Mouse (Mus musculus) cerebellum, adult 2 months (tissue): ENCODE measurements at regions not wholly inside any gene's neighbourhood (a gene's known extent, or its start where the extent isn't known, plus 50 kb on each side); places are given as distances from the start of the nearest gene placed in this dataset.
A peak's percentile ranks its signal among the peaks of the same experiment; 100 is the strongest.

Experiments
- DNase-seq, 2 experiments: peaks; one replicate each; pipeline ENCODE4 v3.0.0; 2021
- H3K27ac ChIP-seq: fragments of 200-500 bp; 2 replicates; pipeline ENCODE4 v1.5.1; 2012; ENCODE audit warnings: low read length, control low read depth, inconsistent platforms; ENCODE audit not compliant: insufficient read depth
- H3K27me3 ChIP-seq: fragments of 200-500 bp; 2 replicates; pipeline ENCODE4 v1.6.1; 2012; ENCODE audit warnings: inconsistent platforms, mild to moderate bottlenecking, low read length, moderate library complexity; ENCODE audit not compliant: control insufficient read depth, insufficient read depth
- H3K4me1 ChIP-seq: fragments of 200-500 bp; 2 replicates; pipeline ENCODE4 v1.6.1; 2011; ENCODE audit warnings: low read length; ENCODE audit not compliant: control insufficient read depth, insufficient read depth
- H3K4me3 ChIP-seq: fragments of 200-500 bp; replicated peaks from 2 replicates; pipeline ENCODE3; 2011; ENCODE audit warnings: mild to moderate bottlenecking, low read depth, low read length, control low read depth; ENCODE audit not compliant: insufficient read depth
- CTCF ChIP-seq: fragments of 200-500 bp; IDR thresholded peaks from 2 replicates; pipeline ENCODE4 v1.5.1; 2011; ENCODE audit warnings: low read depth, mild to moderate bottlenecking, control low read depth, low read length, moderate library complexity, borderline replicate concordance; ENCODE audit not compliant: insufficient read depth
- POLR2A ChIP-seq: fragments of 200-500 bp; IDR thresholded peaks from 2 replicates; pipeline ENCODE4 v1.6.1; 2011; ENCODE audit warnings: low read length, control low read depth, borderline replicate concordance; ENCODE audit not compliant: insufficient read depth
- WGBS: fragments of 180-500 bp; shearing (Covaris S2); methylation state at CpG from one replicate; pipeline ENCODE4 v1.1.7; 2018; 5-methylcytosine and 5-hydroxymethylcytosine counted together

DNA sequence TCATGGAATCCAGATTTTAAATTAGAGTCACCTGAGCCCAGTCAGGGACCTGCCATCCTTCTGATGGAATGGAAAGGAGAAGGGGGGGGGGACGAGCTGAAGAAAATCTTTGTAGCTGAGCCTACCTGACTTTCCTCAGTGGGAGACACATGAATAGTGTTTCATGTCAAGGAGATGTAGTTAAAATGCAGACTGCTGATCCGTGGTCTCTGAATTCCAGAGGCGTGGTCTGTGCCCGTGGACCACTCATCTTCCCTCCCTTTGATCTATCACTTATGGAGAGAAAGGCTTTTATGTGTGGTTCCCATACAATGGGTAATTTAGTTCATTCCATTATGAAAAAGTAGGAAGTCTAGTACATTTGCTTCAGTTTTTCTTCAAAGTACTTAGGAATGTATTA, 176.6 kb upstream of the Arrdc4 start:
- H3K4me3 ChIP-seq: no peak overlapping the region
- H3K27ac ChIP-seq: no peak overlapping the region
- WGBS: 42% methylated on average over 4 of the region's 4 CpGs
- H3K4me1 ChIP-seq: no peaks in the 10 kb centered on the region
- no peaks in the 10 kb centered on the region for H3K27me3 ChIP-seq
- no peak for DNase-seq
- TF ChIP-seq CTCF (no peak), POLR2A (no peak)

DNA sequence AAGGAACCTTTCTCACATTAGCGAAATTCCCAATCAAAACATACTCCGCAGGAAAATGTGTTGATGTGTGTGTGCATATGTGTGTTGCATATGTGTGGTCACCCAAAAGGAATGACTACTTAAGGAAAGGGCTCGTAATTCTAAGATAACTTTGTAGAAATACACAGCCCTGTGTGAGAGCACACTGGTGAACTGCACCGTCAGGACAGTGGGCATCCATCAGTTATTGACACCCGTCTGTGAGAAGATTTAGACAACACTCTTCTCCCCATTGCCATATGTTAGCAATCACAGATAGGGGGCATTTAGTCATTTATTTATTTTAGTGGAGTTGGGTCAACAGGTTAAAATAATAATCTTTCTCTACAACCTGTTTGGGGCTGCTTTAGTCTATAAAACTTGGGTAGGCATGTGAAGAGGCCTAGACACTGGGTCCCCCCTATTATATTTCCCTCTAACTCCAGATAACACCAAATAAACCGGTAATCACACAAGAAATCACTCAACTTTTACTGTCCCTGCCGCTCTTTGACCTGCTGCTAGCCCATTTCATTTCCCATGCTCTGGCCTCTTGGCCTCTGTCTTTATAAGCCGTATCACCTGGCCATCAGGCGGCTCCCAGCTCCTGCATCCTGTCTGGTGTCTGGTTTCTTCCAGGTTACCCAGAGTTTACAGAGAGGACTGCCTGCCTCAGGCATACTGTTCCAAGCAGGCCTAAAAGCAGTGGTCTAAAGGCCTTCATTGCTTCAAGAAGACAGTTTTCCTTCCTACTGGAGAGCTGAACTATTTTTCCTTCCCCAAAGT, 169.8 kb upstream of the Arrdc4 start:
- Histone ChIP-seq H3K4me3 (no peak overlapping the region), H3K27me3 (no peaks in the 10 kb centered on the region), H3K27ac (no peak overlapping the region), H3K4me1 (peaks cover 10% of the 10 kb centered on the region; the same call in 1 of the 2 replicates)
- 95% methylated on average over 9 of the region's 9 CpGs for WGBS
- DNase-seq: no peak
- TF ChIP-seq CTCF (no peak), POLR2A (no peak)

DNA sequence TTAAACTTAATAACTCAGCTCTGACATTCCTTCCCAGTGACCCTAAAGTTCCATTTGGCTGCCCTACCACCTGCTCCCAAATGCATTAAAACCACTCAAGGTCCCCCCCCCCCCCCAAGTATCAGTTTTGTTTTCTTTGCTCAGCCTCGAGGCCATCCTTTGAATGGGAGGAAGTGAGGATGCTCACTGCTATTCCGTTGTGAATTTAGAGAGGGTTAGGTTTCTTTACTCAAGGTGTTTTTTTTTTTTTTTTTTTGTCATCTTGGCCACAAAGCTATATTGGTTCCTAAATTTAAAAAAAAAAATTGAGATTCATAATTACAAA, 168.8 kb upstream of the Arrdc4 start:
- TF ChIP-seq POLR2A (no peak), CTCF (no peak)
- Histone ChIP-seq H3K4me3 (no peak overlapping the region), H3K4me1 (peaks cover 10% of the 10 kb centered on the region; the same call in 1 of the 2 replicates), H3K27me3 (no peaks in the 10 kb centered on the region), H3K27ac (no peak overlapping the region)
- 68% methylated on average over 2 of the region's 2 CpGs for WGBS
- no peak for DNase-seq

DNA sequence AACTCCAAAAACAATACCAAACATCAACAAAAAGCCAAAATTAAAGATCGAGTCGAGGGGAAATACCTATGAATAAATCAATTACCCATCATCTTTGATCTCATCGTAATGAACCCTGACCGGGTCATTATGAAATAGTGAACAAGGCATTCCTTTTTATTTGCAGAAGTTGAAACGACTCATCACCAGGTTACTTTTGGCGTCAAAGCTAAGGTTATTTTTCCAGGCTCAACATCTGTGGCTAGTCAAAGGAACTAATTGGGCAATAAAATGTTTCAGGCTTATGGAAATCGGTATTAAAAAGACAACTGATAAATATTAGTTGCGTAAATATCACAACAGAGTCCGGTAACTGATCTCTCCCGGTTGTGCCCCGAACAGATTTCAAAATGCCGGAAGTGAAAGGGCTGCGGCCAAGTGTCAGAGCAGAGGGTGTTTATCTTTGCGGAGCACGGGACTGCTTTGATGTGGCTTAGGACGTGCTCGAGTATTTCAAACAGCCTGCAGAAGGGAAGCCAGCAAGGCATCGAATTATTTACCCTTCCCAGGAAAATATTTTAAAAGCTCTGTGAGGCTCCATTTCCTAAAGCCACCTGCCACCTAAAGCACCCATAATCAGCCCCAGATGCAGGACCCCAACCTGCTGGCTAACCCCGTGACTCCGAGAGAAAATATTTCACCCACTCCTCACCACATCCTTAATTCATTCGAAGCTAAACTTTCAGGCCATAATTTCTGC, 168.3 kb upstream of the Arrdc4 start:
- no peak for TF ChIP-seq POLR2A
- TF ChIP-seq CTCF: no peak
- WGBS: 85% methylated on average over 21 of the region's 21 CpGs
- Histone ChIP-seq H3K27me3 (no peaks in the 10 kb centered on the region), H3K4me3 (no peak overlapping the region), H3K4me1 (peaks cover 10% of the 10 kb centered on the region; the same call in 1 of the 2 replicates), H3K27ac (no peak overlapping the region)
- DNase-seq: peak in 1 of 2 experiments; percentile 2

DNA sequence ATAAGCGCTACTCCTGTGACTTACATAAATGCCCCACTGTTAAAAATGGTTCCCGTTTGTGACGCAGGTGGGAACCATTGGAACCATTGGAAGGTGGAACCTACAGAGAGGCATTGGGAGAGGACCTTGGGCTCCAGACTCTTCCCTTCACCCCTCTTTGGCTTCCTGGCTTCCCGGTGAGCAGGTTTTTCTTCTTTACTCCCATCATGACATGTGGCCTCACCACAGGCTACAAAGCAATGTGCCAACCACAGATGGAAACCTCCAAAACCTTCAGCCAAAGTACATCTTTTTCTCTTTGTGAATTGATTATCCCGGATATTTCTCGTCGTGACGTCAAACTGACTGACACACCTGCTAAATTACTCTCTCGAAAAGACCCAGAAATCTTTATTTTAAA, 166.9 kb upstream of the Arrdc4 start:
- no peak for TF ChIP-seq CTCF
- no peak for TF ChIP-seq POLR2A
- no peak overlapping the region for H3K27ac ChIP-seq
- peaks cover 10% of the 10 kb centered on the region; the same call in 1 of the 2 replicates for H3K4me1 ChIP-seq
- H3K27me3 ChIP-seq: no peaks in the 10 kb centered on the region
- WGBS: 17% methylated on average over 9 of the region's 9 CpGs
- no peak overlapping the region for H3K4me3 ChIP-seq
- DNase-seq: peak; percentile 83 to 84

DNA sequence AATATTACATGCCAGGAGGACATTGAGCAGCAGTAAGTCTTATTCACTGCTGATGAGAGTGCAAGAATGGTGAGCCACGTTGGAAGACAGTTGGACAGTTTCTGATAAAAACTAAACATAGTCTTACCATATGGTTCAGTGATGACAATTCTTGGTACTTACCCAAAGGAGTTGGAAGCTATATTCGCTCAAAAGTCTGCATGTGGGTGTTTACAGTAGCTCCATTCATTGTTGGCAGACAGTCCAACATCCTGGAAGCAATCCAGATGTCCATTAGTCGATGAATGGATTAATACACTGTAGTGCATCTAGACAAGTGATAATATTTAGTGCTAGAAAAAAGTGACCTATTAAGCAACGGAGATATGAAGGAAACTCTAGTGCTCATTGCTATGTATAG, 165.3 kb upstream of the Arrdc4 start:
- Histone ChIP-seq H3K27me3 (no peaks in the 10 kb centered on the region), H3K27ac (no peak overlapping the region), H3K4me1 (peaks cover 10% of the 10 kb centered on the region; the same call in 1 of the 2 replicates), H3K4me3 (no peak overlapping the region)
- no peak for TF ChIP-seq CTCF
- no peak for TF ChIP-seq POLR2A
- 7% methylated on average over 4 of the region's 4 CpGs for WGBS
- peak; percentile 48 to 80 for DNase-seq

DNA sequence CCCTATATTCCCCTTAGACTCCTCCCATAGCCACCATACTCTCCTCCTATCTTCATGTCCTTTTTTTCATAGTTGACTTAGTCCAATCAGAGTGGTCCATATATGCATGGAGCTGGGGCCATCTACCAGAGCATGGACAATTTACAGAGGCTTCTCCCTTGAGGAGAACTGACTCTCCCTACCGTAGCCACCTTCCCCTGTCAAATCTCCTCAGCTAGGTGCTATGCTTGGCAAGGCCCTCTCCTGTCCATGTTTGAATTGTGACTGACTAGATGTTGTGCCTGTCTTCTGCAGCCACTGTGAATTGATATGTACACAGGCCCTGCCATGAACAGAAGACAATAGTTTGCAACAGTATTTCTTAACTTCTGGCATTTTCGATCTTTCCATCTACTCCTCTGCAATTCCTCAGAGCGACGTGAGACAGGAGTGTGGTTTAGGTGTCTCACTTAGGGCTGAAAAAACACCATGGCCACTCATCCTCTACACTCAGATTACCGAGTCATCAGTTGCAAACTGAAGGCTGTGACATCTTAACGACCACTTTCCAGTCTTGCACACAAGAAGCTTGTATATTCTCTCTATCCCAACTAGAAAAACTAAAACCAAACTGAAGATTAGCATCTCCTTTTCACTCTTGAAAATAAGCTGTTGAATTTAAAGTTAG, 163.1 kb upstream of the Arrdc4 start:
- H3K27ac ChIP-seq: no peak overlapping the region
- peaks cover 10% of the 10 kb centered on the region; the same call in 1 of the 2 replicates for H3K4me1 ChIP-seq
- no peaks in the 10 kb centered on the region for H3K27me3 ChIP-seq
- no peak for TF ChIP-seq CTCF
- no peak for DNase-seq
- 96% methylated on average over 6 of the region's 6 CpGs for WGBS
- H3K4me3 ChIP-seq: no peak overlapping the region
